In the genomic region with DNA sequence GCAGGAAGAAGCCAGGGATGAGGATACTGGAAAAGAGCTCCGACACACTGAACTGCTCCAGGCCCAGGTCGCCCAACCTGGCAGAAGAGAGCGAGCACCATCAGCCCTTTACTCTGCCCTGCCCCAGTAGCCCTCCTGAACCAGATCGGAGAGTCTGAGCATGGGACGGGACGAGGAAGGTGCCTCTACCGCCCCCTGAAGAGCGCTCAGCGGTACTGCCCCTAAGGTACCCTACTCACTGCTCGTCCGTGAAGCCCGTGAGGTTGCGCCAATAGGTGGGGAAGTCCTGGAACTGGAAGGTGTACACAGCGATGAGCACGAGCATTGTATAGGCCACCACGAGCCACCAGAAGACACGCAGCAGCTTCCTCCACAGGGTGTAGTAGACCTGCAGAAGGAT, we compare ENCODE assay signal across 12 mouse cellular contexts. TPM values are rescaled to one million over a fixed set of nuclear protein-coding genes. Genes with fewer than 3 reads are reported as not detected.
A peak's percentile ranks its signal among the peaks of the same experiment; 100 is the strongest.
DNase-seq lines count a peak whose midpoint lies in the region; ATAC-seq and TF ChIP-seq lines count a peak whose summit lies in the region.
"Had no signal": no experiment of that assay in that cellular context is flagged by ENCODE, and none has a peak within 500 bp of the region (broad histone marks: within the 10 kb centered on the region; RNA-seq: fewer than 3 reads in every experiment).

No protein-coding gene starts in this region.

- ATAC-seq in lung, embryonic 15.5 days (ENCODE audit: borderline replicate concordance, extremely low read depth, low FRiP score, low TSS enrichment): no peak
- 0 out of 2 replicates have a peak, but pooled peaks have one; percentile 32 for ATAC-seq in monocyte, adult 5-6 weeks (replicated peaks; ENCODE audit: insufficient number of reproducible peaks, low FRiP score, low TSS enrichment, poor library complexity, severe bottlenecking)
- no peak for ATAC-seq in midbrain, embryonic 14.5 days (ENCODE audit: low FRiP score, low TSS enrichment)
- ATAC-seq: intestine, embryonic 16.5 days had no signal

- H3K4me2 ChIP-seq in lung, embryonic 15.5 days: no peak overlapping the region
- no peak overlapping the region for H3K4me2 ChIP-seq in midbrain, embryonic 14.5 days (ENCODE audit: low read length)
- H3K4me2 ChIP-seq: embryonic facial prominence, embryonic 15.5 days had no signal

- DNase-seq in heart, adult 2 months: no peak
- no peak for DNase-seq in heart, adult 9 months (ENCODE audit: low spot score in 2 of 2)
- DNase-seq in lung, postnatal 36 days: no peak
- peak; percentile 75 for DNase-seq in WW6 (ENCODE audit: low read depth, low spot score)
- no peak for DNase-seq in kidney, adult 11 months
- DNase-seq in midbrain, embryonic 14.5 days: no peak
- DNase-seq: spleen, adult 18-20 months had no signal

- H3K36me3 ChIP-seq in heart, adult 2 months (ENCODE audit: control insufficient read depth, insufficient read depth, low read length): no peaks in the 10 kb centered on the region
- peaks cover 75% of the 10 kb centered on the region for H3K36me3 ChIP-seq in lung, embryonic 15.5 days
- H3K36me3 ChIP-seq in midbrain, embryonic 14.5 days (ENCODE audit: control insufficient read depth, insufficient read depth, low read length): no peaks in the 10 kb centered on the region

- TF ChIP-seq CTCF in heart, adult 2 months (IDR thresholded peaks at IDR 0.05): peak; percentile 59

- no peaks in the 10 kb centered on the region for H3K9me3 ChIP-seq in lung, embryonic 15.5 days
- no peaks in the 10 kb centered on the region for H3K9me3 ChIP-seq in midbrain, embryonic 14.5 days (ENCODE audit: control insufficient read depth, low read length)
- H3K9me3 ChIP-seq: embryonic facial prominence, embryonic 15.5 days had no signal

- no peak for TF ChIP-seq POLR2A in heart, adult 2 months (IDR thresholded peaks at IDR 0.05; ENCODE audit: insufficient read depth, low read depth, low read length)

- intact Hi-C loops in heart, adult 2 months (cut with DNase I): loop anchor here (2.0 kb wide), 1 partner anchor 65 kb away; the partner anchor contains the start of gene Cyba

- WGBS in heart, adult 2 months: 70% methylated on average over 17 of the region's 17 CpGs
- 70% methylated on average over 17 of the region's 17 CpGs for WGBS in lung, embryonic 15.5 days
- 60% methylated on average over 17 of the region's 17 CpGs for WGBS in midbrain, embryonic 14.5 days

- H3K27ac ChIP-seq in heart, adult 2 months: peak overlapping the region; percentile 12; the same call in 1 of the 2 replicates
- peak overlapping the region; percentile 68 for H3K27ac ChIP-seq in lung, embryonic 15.5 days
- H3K27ac ChIP-seq in midbrain, embryonic 14.5 days (replicated peaks; ENCODE audit: low read depth, low read length): no peak overlapping the region
- H3K27ac ChIP-seq: embryonic facial prominence, embryonic 15.5 days had no signal

- H3K27me3 ChIP-seq in heart, adult 2 months (ENCODE audit: control insufficient read depth, insufficient read depth, low read length): no peaks in the 10 kb centered on the region
- no peaks in the 10 kb centered on the region for H3K27me3 ChIP-seq in lung, embryonic 15.5 days
- no peaks in the 10 kb centered on the region for H3K27me3 ChIP-seq in midbrain, embryonic 14.5 days (ENCODE audit: control insufficient read depth, insufficient read depth, low read length)
- H3K27me3 ChIP-seq: embryonic facial prominence, embryonic 15.5 days had no signal

- H3K4me1 ChIP-seq in heart, adult 2 months (ENCODE audit: control insufficient read depth, insufficient read depth, low read length): no peaks in the 10 kb centered on the region
- no peaks in the 10 kb centered on the region for H3K4me1 ChIP-seq in lung, embryonic 15.5 days
- H3K4me1 ChIP-seq in midbrain, embryonic 14.5 days (ENCODE audit: control insufficient read depth, insufficient read depth, low read length): no peaks in the 10 kb centered on the region
- H3K4me1 ChIP-seq: embryonic facial prominence, embryonic 15.5 days had no signal

- no peaks in the 10 kb centered on the region for H3K79me2 ChIP-seq in heart, adult 2 months (replicated peaks; ENCODE audit: control insufficient read depth, insufficient read depth, low read length)

- no peak overlapping the region for H3K9ac ChIP-seq in heart, adult 2 months (ENCODE audit: low read depth, low read length)
- H3K9ac ChIP-seq in lung, embryonic 15.5 days: no peak overlapping the region
- no peak overlapping the region for H3K9ac ChIP-seq in midbrain, embryonic 14.5 days (replicated peaks; ENCODE audit: low read length)
- H3K9ac ChIP-seq: embryonic facial prominence, embryonic 15.5 days had no signal

- TF ChIP-seq EP300 in heart, adult 2 months (IDR thresholded peaks at IDR 0.05; ENCODE audit: insufficient read depth, low read depth, low read length): no peak

- H3K4me3 ChIP-seq in heart, adult 2 months: no peak overlapping the region
- H3K4me3 ChIP-seq in lung, embryonic 15.5 days: no peak overlapping the region
- no peak overlapping the region for H3K4me3 ChIP-seq in midbrain, embryonic 14.5 days (replicated peaks; ENCODE audit: low read depth, low read length)
- H3K4me3 ChIP-seq: embryonic facial prominence, embryonic 15.5 days had no signal

RNA-seq across cellular contexts. Expression of gene Ctu2, which starts 22.0 kb away (rescaled TPM):
- 1 to 10 TPM; 5.6 to 7.7 TPM for total RNA-seq in heart, adult 2 months (2021)
- 12.3 and 15.8 TPM in 2 replicates for polyA plus RNA-seq in heart, adult 2 months (2012; rRNA removed)
- polyA plus RNA-seq in lung, embryonic 15.5 days (2015; fragmentation: Nextera tagmentation; extraction: Ambion mirVana): 38.3 and 46.8 TPM in 2 replicates
- 10.3 to 24.8 TPM (median 12.1 TPM) in 3 replicates for total RNA-seq in monocyte, adult 5-6 weeks (2017)
- 80.6 and 93.1 TPM in 2 replicates for polyA plus RNA-seq in midbrain, embryonic 14.5 days (2014; fragmentation: Nextera tagmentation; extraction: Ambion mirVana)

RNA-seq across cellular contexts. Expression of gene Rnf166, which starts 22.0 kb away (rescaled TPM):
- total RNA-seq in heart, adult 2 months (2021): 10 to 100 TPM; 36.9 to 41.6 TPM
- 91.3 and 99.4 TPM in 2 replicates for polyA plus RNA-seq in heart, adult 2 months (2012; rRNA removed)
- polyA plus RNA-seq in lung, embryonic 15.5 days (2015; fragmentation: Nextera tagmentation; extraction: Ambion mirVana): 40.5 and 43.9 TPM in 2 replicates
- 96.0 to 108 TPM (median 106 TPM) in 3 replicates for total RNA-seq in monocyte, adult 5-6 weeks (2017)
- 33.7 and 34.4 TPM in 2 replicates for polyA plus RNA-seq in midbrain, embryonic 14.5 days (2014; fragmentation: Nextera tagmentation; extraction: Ambion mirVana)

RNA-seq across cellular contexts. Expression of gene Snai3, which starts 37.4 kb away (rescaled TPM):
- total RNA-seq in heart, adult 2 months (2021): 1 to 10 TPM; 1.6 to 8.1 TPM
- polyA plus RNA-seq in heart, adult 2 months (2012; rRNA removed): 6.8 and 8.2 TPM in 2 replicates
- 1.1 and 1.2 TPM in 2 replicates for polyA plus RNA-seq in lung, embryonic 15.5 days (2015; fragmentation: Nextera tagmentation; extraction: Ambion mirVana)
- total RNA-seq in monocyte, adult 5-6 weeks (2017): 1.6 TPM in 1 of 3 replicates, not detected in the others
- polyA plus RNA-seq in midbrain, embryonic 14.5 days (2014; fragmentation: Nextera tagmentation; extraction: Ambion mirVana): not detected in 2 replicates
- polyA plus RNA-seq: neural tube, embryonic 11.5 days had no signal

RNA-seq across cellular contexts. Expression of gene Piezo1, which starts 53.2 kb away (rescaled TPM):
- 10 to 100 TPM; 14.0 to 14.8 TPM for total RNA-seq in heart, adult 2 months (2021)
- 48.5 and 55.5 TPM in 2 replicates for polyA plus RNA-seq in heart, adult 2 months (2012; rRNA removed)
- 18.7 and 23.4 TPM in 2 replicates for polyA plus RNA-seq in lung, embryonic 15.5 days (2015; fragmentation: Nextera tagmentation; extraction: Ambion mirVana)
- total RNA-seq in monocyte, adult 5-6 weeks (2017): 31.7 to 76.2 TPM (median 45.9 TPM) in 3 replicates
- polyA plus RNA-seq in midbrain, embryonic 14.5 days (2014; fragmentation: Nextera tagmentation; extraction: Ambion mirVana): 1.0 and 4.6 TPM in 2 replicates

RNA-seq across cellular contexts. Expression of gene Mvd, which starts 54.7 kb away (rescaled TPM):
- total RNA-seq in heart, adult 2 months (2021): 1 to 10 TPM; 4.0 to 5.6 TPM
- polyA plus RNA-seq in heart, adult 2 months (2012; rRNA removed): 8.5 and 9.0 TPM in 2 replicates
- 24.3 and 24.7 TPM in 2 replicates for polyA plus RNA-seq in lung, embryonic 15.5 days (2015; fragmentation: Nextera tagmentation; extraction: Ambion mirVana)
- 4.5 to 9.2 TPM (median 8.8 TPM) in 3 replicates for total RNA-seq in monocyte, adult 5-6 weeks (2017)
- polyA plus RNA-seq in midbrain, embryonic 14.5 days (2014; fragmentation: Nextera tagmentation; extraction: Ambion mirVana): 47.1 and 60.9 TPM in 2 replicates
